Mouse (Mus musculus) left cerebral cortex, adult 9 months (tissue): ENCODE results near the gene Ccr9.
A peak's percentile ranks its signal among the peaks of the same experiment; 100 is the strongest.
"Not testable (repeated sequence)": the region's sequence is repeated elsewhere in the genome, so short reads cannot be mapped to it uniquely, and the experiment has no call there.

Experiments
- DNase-seq, 2 experiments: peaks; one replicate each; pipeline ENCODE4 v3.0.0; 2022; ENCODE audit warnings: low spot score in 2 of 2

The Ccr9 gene

GRCm38 (mm10) chr9:123678327-123679105, at the start of gene Ccr9, which contains the start of gene Slc6a20a:
TSS of gene Ccr9 (plus strand) at chr9:123678439.
TSS of gene Slc6a20a (minus strand) at chr9:123678885.
- no peak for DNase-seq

- DNase-seq, result no peak
Measured at GRCm38 (mm10) chr9:123631666-123632065, 46.6 kb upstream of the Ccr9 start.

GRCm38 (mm10) chr9:123632281-123632680, 46.0 kb upstream of the Ccr9 start, which contains the start of gene Slc6a20b:
TSS of gene Slc6a20b (minus strand) at chr9:123632565.
- DNase-seq, result no peak

- DNase-seq, result no peak
Measured at GRCm38 (mm10) chr9:123632993-123633392, 45.2 kb upstream of the Ccr9 start.

GRCm38 (mm10) chr9:123636771-123637170, 41.5 kb upstream of the Ccr9 start:
- DNase-seq, result no peak

- no peak for DNase-seq
Measured at GRCm38 (mm10) chr9:123638231-123638630, 40.0 kb upstream of the Ccr9 start.

GRCm38 (mm10) chr9:123638668-123639089, 39.6 kb upstream of the Ccr9 start:
- DNase-seq, result peak in 1 of 2 experiments; percentile 39

- no peak for DNase-seq
Measured at GRCm38 (mm10) chr9:123640106-123640505, 38.1 kb upstream of the Ccr9 start.

GRCm38 (mm10) chr9:123649785-123650511, 28.3 kb upstream of the Ccr9 start:
- no peak for DNase-seq

GRCm38 (mm10) chr9:123651369-123651768, 26.9 kb upstream of the Ccr9 start:
- no peak for DNase-seq

- no peak for DNase-seq
Measured at GRCm38 (mm10) chr9:123657457-123657856, 20.8 kb upstream of the Ccr9 start.

GRCm38 (mm10) chr9:123658981-123659380, 19.3 kb upstream of the Ccr9 start:
- no peak for DNase-seq

- DNase-seq, result not testable (repeated sequence)
Measured at GRCm38 (mm10) chr9:123659986-123660676, 18.1 kb upstream of the Ccr9 start.

- peak in 1 of 2 experiments; percentile 38 for DNase-seq
Measured at GRCm38 (mm10) chr9:123665645-123666044, 12.6 kb upstream of the Ccr9 start.

- DNase-seq, result no peak
Measured at GRCm38 (mm10) chr9:123679198-123679597, 959 bp downstream of the Ccr9 start.

GRCm38 (mm10) chr9:123683704-123684103, 5.5 kb downstream of the Ccr9 start:
- no peak for DNase-seq

GRCm38 (mm10) chr9:123686206-123686605, 8.0 kb downstream of the Ccr9 start:
- no peak for DNase-seq

- no peak for DNase-seq
Measured at GRCm38 (mm10) chr9:123688227-123688626, 10.0 kb downstream of the Ccr9 start.

- peak; percentile 32 to 57 for DNase-seq
Measured at GRCm38 (mm10) chr9:123695634-123696302, 17.5 kb downstream of the Ccr9 start.

GRCm38 (mm10) chr9:123701822-123702221, 23.6 kb downstream of the Ccr9 start:
- no peak for DNase-seq

- no peak for DNase-seq
Measured at GRCm38 (mm10) chr9:123709226-123709625, 31.0 kb downstream of the Ccr9 start.

GRCm38 (mm10) chr9:123713111-123713510, 34.9 kb downstream of the Ccr9 start:
- no peak for DNase-seq
